Mouse (Mus musculus): ENCODE measurements at regions not wholly inside any gene's neighbourhood (a gene's known extent, or its start where the extent isn't known, plus 50 kb on each side); places are given as distances from the start of the nearest gene placed in this dataset.

- no peak for TF ChIP-seq GATA1 (IDR thresholded peaks at IDR 0.05; ENCODE audit: borderline replicate concordance, low read length)
- no peak for TF ChIP-seq FLI1 (IDR thresholded peaks at IDR 0.05; ENCODE audit: low read length)
Observed at GRCm38 (mm10) chr8:92427801-92428200, 70.4 kb downstream of the Irx5 start.

All from megakaryocyte, embryonic 14.5 days (primary cell).